Mouse (Mus musculus) erythroblast, embryonic 14.5 days (primary cell): Measurements from ENCODE around the gene Ptprd.

Experiments
- GATA1 ChIP-seq: IDR thresholded peaks from 2 replicates; pipeline ENCODE4 v1.6.1; 2012; ENCODE audit warnings: low read length, inconsistent platforms, mixed read lengths
- TAL1 ChIP-seq: IDR thresholded peaks from 3 replicates; pipeline ENCODE4 v1.6.1; 2012; ENCODE audit warnings: low read length, inconsistent platforms, mixed read lengths

GRCm38 (mm10) chr4:76766429-76766828, 1445.3 kb downstream of the Ptprd start:
- TF ChIP-seq GATA1 (no peak), TAL1 (no peak)
